Mouse (Mus musculus) MEL (cell line): ENCODE data around the gene Gm49486.

Source experiments
- BHLHE40 ChIP-seq: IDR thresholded peaks from 2 replicates; pipeline ENCODE4 v1.6.1; 2012; ENCODE audit warnings: low read depth, mild to moderate bottlenecking, inconsistent platforms, low read length, improper control_type of control experiment, borderline replicate concordance
- CTCF ChIP-seq, 3 experiments: IDR thresholded peaks in 2 of 3; conservative IDR thresholded peaks in 1 of 3; 2 replicates each; pipeline ENCODE4 v1.5.1; 2011 to 2012; ENCODE audit warnings: low read length in 3 of 3, low read depth in 2 of 3, mild to moderate bottlenecking in 2 of 3, improper control_type of control experiment in 1 of 3, inconsistent platforms in 1 of 3, mixed read lengths in 1 of 3, moderate library complexity in 1 of 3; ENCODE audit not compliant: control insufficient read depth in 1 of 3, insufficient read depth in 1 of 3, poor library complexity in 1 of 3, severe bottlenecking in 1 of 3
- EP300 ChIP-seq, 2 experiments: IDR thresholded peaks; 2 replicates each; pipeline ENCODE4 v1.6.1; 2011; ENCODE audit warnings: improper control_type of control experiment in 2 of 2, low read length in 2 of 2, low read depth in 1 of 2, mild to moderate bottlenecking in 1 of 2
- GATA1 ChIP-seq: IDR thresholded peaks from 2 replicates; pipeline ENCODE4 v1.6.1; 2011; ENCODE audit warnings: low read depth, low read length, improper control_type of control experiment
- HCFC1 ChIP-seq: IDR thresholded peaks from 2 replicates; pipeline ENCODE4 v1.6.1; 2012; ENCODE audit warnings: low read depth, mild to moderate bottlenecking, inconsistent platforms, low read length, improper control_type of control experiment, moderate library complexity
- MAX ChIP-seq: IDR thresholded peaks from 2 replicates; pipeline ENCODE4 v1.6.1; 2011; ENCODE audit warnings: low read length, improper control_type of control experiment
- MEF2A ChIP-seq: IDR thresholded peaks from 2 replicates; pipeline ENCODE4 v1.6.1; 2014; ENCODE audit warnings: low read depth, mild to moderate bottlenecking, inconsistent platforms, low read length, improper control_type of control experiment; ENCODE audit not compliant: poor library complexity, insufficient replicate concordance, severe bottlenecking; ENCODE audit errors: extremely low read depth
- POLR2A ChIP-seq, 2 experiments: IDR thresholded peaks; 2 replicates each; pipeline ENCODE4 v1.6.1; 2011 to 2012; ENCODE audit warnings: low read length in 2 of 2, mild to moderate bottlenecking in 2 of 2, control low read depth in 1 of 2, improper control_type of control experiment in 1 of 2, low read depth in 1 of 2, moderate library complexity in 1 of 2; ENCODE audit not compliant: control insufficient read depth in 1 of 2, insufficient read depth in 1 of 2, poor library complexity in 1 of 2
- POLR2AphosphoS2 ChIP-seq: IDR thresholded peaks from 2 replicates; pipeline ENCODE4 v1.6.1; 2011; ENCODE audit warnings: low read length, improper control_type of control experiment
- UBTF ChIP-seq: IDR thresholded peaks from 2 replicates; pipeline ENCODE4 v1.6.1; 2012; ENCODE audit warnings: low read depth, mild to moderate bottlenecking, inconsistent platforms, low read length, improper control_type of control experiment, moderate library complexity, borderline replicate concordance; ENCODE audit not compliant: insufficient read depth

DNA sequence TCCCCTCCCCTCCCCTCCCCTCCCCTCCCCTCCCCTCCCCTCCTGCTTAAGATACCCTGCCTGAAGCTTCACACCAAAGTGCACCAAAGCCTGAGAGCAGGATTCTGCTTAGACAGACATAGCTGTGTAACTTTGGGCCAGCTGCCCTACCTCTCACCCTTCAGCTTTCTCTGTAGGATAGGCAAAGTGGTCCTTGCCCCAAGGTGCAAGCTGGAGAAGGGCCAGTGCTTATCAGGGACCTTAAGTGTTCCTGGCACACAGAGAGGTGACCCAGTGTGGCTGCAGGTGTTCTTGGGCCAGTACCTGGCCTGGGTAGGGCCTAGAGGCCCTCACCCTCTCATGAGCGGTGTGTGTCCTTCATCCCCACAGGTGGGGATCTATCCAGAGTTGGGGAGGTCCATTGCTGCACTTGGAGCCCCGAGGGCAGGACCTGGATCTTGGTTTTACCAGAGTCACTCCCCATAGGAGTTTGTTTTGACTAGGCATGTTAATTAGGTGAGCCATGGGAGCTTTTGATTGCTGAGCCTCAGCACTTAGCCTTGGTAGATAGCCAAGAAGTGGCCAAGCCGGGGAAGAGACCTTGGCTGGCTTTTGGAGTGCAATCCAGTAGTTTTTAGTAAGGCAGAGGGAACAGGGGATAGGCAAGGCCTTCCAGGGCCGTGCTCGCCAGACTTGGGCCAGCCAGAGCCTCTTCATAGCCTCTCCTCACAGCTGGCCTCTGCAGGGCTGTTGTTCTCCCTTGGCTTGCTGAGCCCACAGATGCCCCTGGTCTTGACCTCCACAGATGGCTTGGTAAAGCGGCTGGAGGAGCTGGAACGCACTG, 15.1 kb downstream of the Gm49486 start:
- TF ChIP-seq CTCF (IDR thresholded peaks at IDR 0.05 in 2 of 3, conservative IDR thresholded peaks at IDR 0.05 in 1 of 3; ENCODE audit: control insufficient read depth in 1 of 3, insufficient read depth in 1 of 3, low read depth in 2 of 3, low read length in 3 of 3, poor library complexity in 1 of 3, severe bottlenecking in 1 of 3) (no peak), MEF2A (no peak), POLR2A (IDR thresholded peaks at IDR 0.05; ENCODE audit: control insufficient read depth in 1 of 2, insufficient read depth in 1 of 2, low read depth in 1 of 2, low read length in 2 of 2, poor library complexity in 1 of 2) (no peak), GATA1 (no peak), POLR2AphosphoS2 (no peak), EP300 (IDR thresholded peaks at IDR 0.05; ENCODE audit: low read depth in 1 of 2, low read length in 2 of 2) (no peak), BHLHE40 (no peak), MAX (no peak), HCFC1 (no peak), UBTF (no peak)
